Mouse (Mus musculus) midbrain, embryonic 16.5 days (tissue): ENCODE measurements around the gene Wars2. TPM values are rescaled to one million over a fixed set of nuclear protein-coding genes. Genes with fewer than 3 reads are reported as not detected.

Source experiments
- ATAC-seq: fragments of 200-750 bp; cut with Nextera tagmentation; 2 replicates; pipeline ENCODE4 v1.8.0; 2017; ENCODE audit warnings: moderate TSS enrichment
- H3K27ac ChIP-seq: fragments of 300-500 bp; sonication (generic); 2 replicates; pipeline ENCODE4 v1.5.1; 2014; ENCODE audit warnings: mild to moderate bottlenecking, low read length, mixed read lengths
- H3K27me3 ChIP-seq: fragments of 300-500 bp; sonication (generic); 2 replicates; pipeline ENCODE4 v1.6.1; 2014; ENCODE audit warnings: low read depth, low read length, mixed read lengths; ENCODE audit not compliant: control insufficient read depth, insufficient read depth
- H3K36me3 ChIP-seq: fragments of 300-500 bp; sonication (generic); 2 replicates; pipeline ENCODE4 v1.6.1; 2014; ENCODE audit warnings: mild to moderate bottlenecking, low read length, moderate library complexity, mixed read lengths; ENCODE audit not compliant: control insufficient read depth, insufficient read depth
- H3K4me1 ChIP-seq: fragments of 300-500 bp; sonication (generic); 2 replicates; pipeline ENCODE4 v1.6.1; 2014; ENCODE audit warnings: mild to moderate bottlenecking, low read length, mixed read lengths; ENCODE audit not compliant: control insufficient read depth, insufficient read depth
- H3K4me2 ChIP-seq: fragments of 300-500 bp; sonication (generic); 2 replicates; pipeline ENCODE4 v1.6.1; 2014; ENCODE audit warnings: mild to moderate bottlenecking, low read length, mixed read lengths
- H3K4me3 ChIP-seq: fragments of 300-500 bp; sonication (generic); 2 replicates; pipeline ENCODE4 v1.5.1; 2014; ENCODE audit warnings: low read depth, mild to moderate bottlenecking, low read length, moderate library complexity, mixed read lengths
- H3K9ac ChIP-seq: fragments of 300-500 bp; sonication (generic); 2 replicates; pipeline ENCODE4 v1.6.1; 2014; ENCODE audit warnings: low read depth, low read length, mixed read lengths
- H3K9me3 ChIP-seq: fragments of 300-500 bp; sonication (generic); replicated peaks from 2 replicates; pipeline ENCODE4 v1.6.1; 2014; ENCODE audit warnings: mild to moderate bottlenecking, low read length, mixed read lengths; ENCODE audit not compliant: control insufficient read depth, poor library complexity, severe bottlenecking
- WGBS: fragments of 180-500 bp; shearing (Covaris S2); extraction: QIAGEN DNeasy Blood & Tissue Kit; methylation state at CpG from one replicate; pipeline ENCODE4 v1.1.7; 2014; 5-methylcytosine and 5-hydroxymethylcytosine counted together
- polyA plus RNA-seq: library from polyadenylated mRNA; unstranded; fragments of >200 nt; fragmentation: Nextera tagmentation; extraction: Ambion mirVana; gene quantifications from 2 replicates; pipeline ENCODE4 v1.2.1, GENCODE M21; 2015

The Wars2 gene
- polyA plus RNA-seq, 1 experiment from 2014 or later: 7.2 TPM

DNA sequence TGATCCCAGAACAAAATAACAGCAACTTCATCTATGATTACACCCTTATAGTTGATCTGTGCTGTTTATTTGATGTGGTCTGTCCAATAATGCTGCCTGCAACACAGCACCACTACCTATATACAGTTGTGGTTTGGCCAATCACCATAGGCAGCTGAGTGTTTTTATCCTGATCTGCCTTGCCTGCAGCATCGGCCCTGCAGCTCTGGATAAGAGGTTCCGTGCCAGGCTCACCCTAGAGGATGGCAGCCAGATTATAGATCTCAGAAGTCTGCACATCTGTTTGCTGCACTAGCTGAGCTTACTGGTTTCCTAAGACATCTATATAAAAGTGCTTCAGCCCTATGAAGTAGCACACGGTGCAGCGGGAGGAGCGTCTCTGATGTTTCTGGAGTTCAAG lies 32.3 kb downstream of the Wars2 start:
- no peaks in the 10 kb centered on the region for H3K9me3 ChIP-seq
- no peak overlapping the region for H3K9ac ChIP-seq
- no peak overlapping the region for H3K4me3 ChIP-seq
- WGBS: 84% methylated on average over 5 of the region's 5 CpGs
- no peaks in the 10 kb centered on the region for H3K4me1 ChIP-seq
- ATAC-seq: no peak
- no peaks in the 10 kb centered on the region for H3K36me3 ChIP-seq
- no peak overlapping the region for H3K4me2 ChIP-seq
- no peak overlapping the region for H3K27ac ChIP-seq
- H3K27me3 ChIP-seq: no peaks in the 10 kb centered on the region

DNA sequence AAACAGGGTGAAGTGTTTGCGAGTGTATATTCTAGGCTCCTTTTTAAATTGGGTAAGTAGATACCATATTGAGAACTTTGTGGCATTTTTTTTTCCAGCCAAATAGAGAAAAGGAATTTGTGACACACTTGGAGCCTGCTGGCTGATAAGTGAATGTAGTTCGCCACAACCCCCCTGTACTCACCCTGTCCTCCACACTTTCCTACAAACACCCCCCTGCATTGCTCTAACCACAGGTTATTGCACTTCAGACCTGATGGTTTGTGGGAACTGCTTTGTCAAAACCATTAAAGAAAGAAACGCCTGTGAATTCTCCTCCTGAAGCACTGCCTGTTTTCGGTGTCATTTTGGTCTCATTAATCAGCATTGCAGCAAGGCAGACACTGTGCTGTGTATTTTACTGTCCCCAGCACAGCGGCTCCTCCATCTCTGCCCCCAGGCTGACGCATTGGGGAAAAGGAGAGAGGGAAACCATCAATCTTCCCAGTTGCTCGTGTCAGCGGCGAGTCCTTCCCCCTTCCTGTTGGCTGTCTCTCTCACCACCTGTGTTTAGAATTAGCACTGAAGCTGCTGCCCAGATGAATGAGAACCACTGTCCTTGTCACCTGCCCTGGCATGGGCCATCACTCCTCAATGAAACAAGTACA lies 33.9 kb downstream of the Wars2 start:
- no peak for ATAC-seq
- H3K4me1 ChIP-seq: no peaks in the 10 kb centered on the region
- no peaks in the 10 kb centered on the region for H3K9me3 ChIP-seq
- H3K27me3 ChIP-seq: no peaks in the 10 kb centered on the region
- 80% methylated on average over 9 of the region's 9 CpGs for WGBS
- no peak overlapping the region for H3K9ac ChIP-seq
- no peak overlapping the region for H3K27ac ChIP-seq
- no peak overlapping the region for H3K4me2 ChIP-seq
- no peaks in the 10 kb centered on the region for H3K36me3 ChIP-seq
- H3K4me3 ChIP-seq: no peak overlapping the region

DNA sequence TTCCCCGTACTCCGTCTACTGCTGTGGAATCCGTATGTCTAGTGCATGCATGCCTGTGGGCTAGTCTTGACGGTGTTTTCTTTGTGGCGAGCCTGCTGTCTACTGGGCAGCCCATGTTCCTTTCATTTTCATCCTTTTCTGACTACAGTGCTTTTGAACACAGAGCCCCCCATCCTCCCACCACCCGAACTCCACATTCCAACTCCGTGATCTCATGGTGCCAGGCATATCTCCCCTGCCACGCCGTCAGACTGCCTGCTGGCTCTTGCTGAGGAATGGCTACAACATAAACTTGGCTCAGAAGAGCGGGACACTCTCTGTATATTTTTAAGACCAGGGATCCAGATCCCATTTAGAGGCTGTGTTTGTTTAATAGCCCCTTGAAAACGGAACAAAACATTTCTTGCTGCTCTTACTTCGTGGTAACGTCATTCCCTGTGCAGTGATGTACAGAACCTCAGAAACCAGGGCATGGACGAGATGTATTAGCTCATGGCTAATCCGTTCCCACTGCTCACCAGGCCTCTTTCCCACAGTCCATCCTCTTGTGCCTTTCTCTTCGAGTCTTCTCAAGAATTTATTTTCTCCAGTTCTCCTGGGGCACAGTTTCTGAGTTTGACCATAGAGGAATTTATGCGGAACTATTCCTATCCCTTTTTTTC lies 42.6 kb downstream of the Wars2 start:
- H3K36me3 ChIP-seq: no peaks in the 10 kb centered on the region
- H3K4me3 ChIP-seq: no peak overlapping the region
- H3K9ac ChIP-seq: no peak overlapping the region
- no peak overlapping the region for H3K27ac ChIP-seq
- ATAC-seq: no peak; the same call in 1 of the 2 replicates
- no peaks in the 10 kb centered on the region for H3K9me3 ChIP-seq
- no peaks in the 10 kb centered on the region for H3K4me1 ChIP-seq
- H3K27me3 ChIP-seq: no peaks in the 10 kb centered on the region
- no peak overlapping the region for H3K4me2 ChIP-seq
- 81% methylated on average over 17 of the region's 17 CpGs for WGBS

DNA sequence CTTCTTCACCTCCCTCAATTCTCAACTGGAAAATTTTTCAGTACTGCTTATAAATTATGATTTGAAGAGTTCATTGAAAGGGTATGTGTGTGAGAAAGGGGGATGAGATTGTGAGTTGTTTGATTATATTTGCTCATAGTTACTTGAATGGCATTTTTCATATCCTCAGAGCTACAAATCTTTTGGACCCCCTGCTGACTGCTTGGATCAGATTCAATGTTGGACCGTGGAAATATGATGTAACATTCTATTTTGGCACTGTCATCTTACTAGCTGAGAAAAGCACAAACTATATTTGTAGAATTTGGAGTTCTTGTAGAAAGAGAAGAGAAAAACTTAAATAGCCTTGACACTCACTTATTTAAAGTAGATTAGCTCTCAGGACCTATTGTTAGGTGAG lies 43.5 kb downstream of the Wars2 start:
- Histone ChIP-seq H3K36me3 (no peaks in the 10 kb centered on the region), H3K4me3 (no peak overlapping the region), H3K4me1 (no peaks in the 10 kb centered on the region), H3K27me3 (no peaks in the 10 kb centered on the region), H3K9ac (no peak overlapping the region), H3K4me2 (no peak overlapping the region), H3K27ac (no peak overlapping the region), H3K9me3 (no peaks in the 10 kb centered on the region)
- no peak for ATAC-seq
- WGBS: 69% methylated on average over 1 of the region's 1 CpGs

DNA sequence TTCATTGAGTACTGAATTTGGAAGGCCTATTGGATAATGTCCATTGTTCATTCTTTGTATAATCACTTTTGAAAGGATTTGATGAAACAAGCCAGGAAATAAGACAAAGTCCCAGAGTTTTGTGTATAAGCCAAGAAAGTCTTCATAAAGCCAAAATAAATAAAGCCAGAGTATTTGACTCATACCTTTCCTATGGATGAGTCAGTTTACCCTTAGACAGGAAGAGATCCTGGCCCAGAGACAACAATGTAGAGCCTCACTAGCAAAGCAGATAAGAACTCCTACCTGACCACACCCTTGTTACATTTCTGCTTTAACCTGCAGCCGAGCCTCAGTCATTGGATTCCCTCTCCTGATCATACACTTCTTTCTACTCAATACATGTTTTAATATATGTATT lies 47.2 kb downstream of the Wars2 start:
- ATAC-seq: no peak
- Histone ChIP-seq H3K9me3 (no peaks in the 10 kb centered on the region), H3K4me2 (no peak overlapping the region), H3K36me3 (no peaks in the 10 kb centered on the region), H3K27me3 (no peaks in the 10 kb centered on the region), H3K4me1 (no peaks in the 10 kb centered on the region), H3K4me3 (no peak overlapping the region), H3K9ac (no peak overlapping the region), H3K27ac (no peak overlapping the region)
- 92% methylated on average over 1 of the region's 1 CpGs for WGBS

DNA sequence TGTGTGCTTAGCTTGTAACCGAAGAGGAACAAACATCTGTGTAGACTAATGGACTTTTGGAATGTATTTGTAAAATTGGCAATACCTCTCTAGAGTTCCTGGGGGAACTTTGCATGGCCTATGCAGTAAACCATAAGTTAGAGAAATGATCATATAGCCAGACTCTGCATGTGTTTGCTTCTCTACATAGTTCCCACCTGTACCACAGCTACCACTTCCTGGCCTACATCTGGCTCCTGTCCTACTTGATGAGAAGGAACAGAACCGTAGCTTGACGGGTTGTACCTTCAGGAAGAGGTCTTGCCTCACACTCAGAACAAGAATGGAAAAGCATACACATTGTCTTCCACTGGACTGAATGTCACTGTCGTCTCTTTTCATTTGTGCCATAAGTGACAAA lies 52.7 kb downstream of the Wars2 start:
- H3K27ac ChIP-seq: no peak overlapping the region
- WGBS: 75% methylated on average over 4 of the region's 4 CpGs
- no peak overlapping the region for H3K4me3 ChIP-seq
- H3K4me1 ChIP-seq: no peaks in the 10 kb centered on the region
- no peak overlapping the region for H3K4me2 ChIP-seq
- no peaks in the 10 kb centered on the region for H3K27me3 ChIP-seq
- no peaks in the 10 kb centered on the region for H3K9me3 ChIP-seq
- ATAC-seq: no peak
- H3K9ac ChIP-seq: no peak overlapping the region
- H3K36me3 ChIP-seq: no peaks in the 10 kb centered on the region

DNA sequence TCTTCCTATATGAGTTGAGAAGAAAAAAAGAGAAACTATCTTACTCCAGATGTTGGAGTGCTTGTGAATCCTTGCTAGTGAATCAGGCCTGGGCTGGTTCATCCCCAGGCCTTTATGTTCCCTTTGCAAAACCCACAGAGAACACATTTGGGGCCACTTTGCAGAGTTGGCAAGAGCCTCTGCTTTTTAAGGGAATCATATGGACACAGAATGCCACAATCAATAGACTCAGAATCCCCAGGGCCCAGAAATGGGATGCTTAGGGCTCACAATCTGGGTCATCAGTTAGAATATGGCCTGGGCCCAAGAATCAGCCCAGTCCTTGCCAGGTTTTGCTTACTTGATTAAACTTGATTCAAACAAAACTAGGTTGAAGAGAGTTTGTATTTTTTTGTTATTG lies 62.5 kb downstream of the Wars2 start:
- Histone ChIP-seq H3K36me3 (no peaks in the 10 kb centered on the region), H3K9me3 (no peaks in the 10 kb centered on the region), H3K4me3 (no peak overlapping the region), H3K9ac (no peak overlapping the region), H3K27me3 (no peaks in the 10 kb centered on the region), H3K4me1 (no peaks in the 10 kb centered on the region), H3K27ac (no peak overlapping the region), H3K4me2 (no peak overlapping the region)
- ATAC-seq: no peak

DNA sequence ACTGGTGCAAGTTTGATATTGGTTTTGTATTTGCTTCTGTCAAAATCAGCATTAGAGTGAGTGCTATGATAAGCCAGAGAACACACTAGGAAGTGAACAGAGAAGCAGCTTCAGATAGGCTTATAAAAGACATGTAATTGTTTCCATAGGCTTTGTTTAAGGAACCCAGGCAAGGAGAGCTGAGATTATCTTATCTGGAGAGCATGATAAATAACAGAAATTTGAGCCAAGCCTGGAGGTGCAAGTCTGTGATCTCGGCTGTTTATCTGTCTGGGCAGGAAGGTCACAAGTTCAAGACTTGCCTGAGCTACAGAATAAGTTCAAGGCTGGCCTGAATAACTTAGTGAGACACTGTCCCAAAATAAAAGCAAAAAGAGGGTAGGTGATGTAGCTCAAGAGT lies 67.5 kb downstream of the Wars2 start:
- WGBS: 83% methylated on average over 1 of the region's 1 CpGs
- no peak for ATAC-seq
- Histone ChIP-seq H3K4me3 (no peak overlapping the region), H3K4me1 (peaks cover 6% of the 10 kb centered on the region; the same call in 1 of the 2 replicates), H3K9ac (no peak overlapping the region), H3K4me2 (no peak overlapping the region), H3K36me3 (no peaks in the 10 kb centered on the region), H3K9me3 (no peaks in the 10 kb centered on the region), H3K27ac (no peak overlapping the region), H3K27me3 (no peaks in the 10 kb centered on the region)

DNA sequence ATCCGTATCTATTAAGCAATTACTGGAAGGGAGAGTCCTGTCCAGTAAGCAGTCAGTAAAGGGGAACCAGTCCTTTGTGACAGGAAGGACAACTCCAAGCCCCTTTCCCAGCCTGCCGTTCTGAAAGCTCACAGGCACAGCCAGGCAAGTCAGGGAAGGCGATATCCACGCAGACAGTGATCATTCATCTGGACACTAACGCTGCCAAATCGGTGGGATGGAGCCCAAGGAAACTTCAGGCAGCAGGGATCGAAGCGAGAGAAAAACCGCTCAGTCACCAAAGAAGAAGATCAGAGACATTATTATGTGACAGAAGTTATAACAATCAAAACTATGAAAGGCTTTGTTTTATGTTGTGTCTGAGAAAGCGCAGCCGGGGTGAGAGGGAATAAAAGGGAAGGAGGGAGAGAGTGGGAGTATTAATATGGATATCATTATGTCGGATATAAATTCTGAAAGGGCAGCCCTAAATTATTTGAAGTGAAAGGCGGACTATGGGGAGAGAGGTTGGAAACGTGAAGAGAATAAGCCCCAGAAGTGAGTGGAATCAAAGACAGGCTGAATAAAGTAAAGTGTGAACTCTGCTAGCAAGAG lies 70.3 kb downstream of the Wars2 start:
- 34% methylated on average over 14 of the region's 14 CpGs for WGBS
- no peaks in the 10 kb centered on the region for H3K36me3 ChIP-seq
- peaks cover 6% of the 10 kb centered on the region; the same call in 1 of the 2 replicates for H3K4me1 ChIP-seq
- no peaks in the 10 kb centered on the region for H3K9me3 ChIP-seq
- H3K27ac ChIP-seq: no peak overlapping the region
- ATAC-seq: peak; percentile 54
- no peak overlapping the region for H3K4me3 ChIP-seq
- H3K9ac ChIP-seq: no peak overlapping the region
- H3K4me2 ChIP-seq: no peak overlapping the region
- no peaks in the 10 kb centered on the region for H3K27me3 ChIP-seq
